Mouse (Mus musculus): ENCODE measurements around the gene Appl2. TPM values are rescaled to one million over a fixed set of nuclear protein-coding genes. Genes with fewer than 3 reads are reported as not detected.
"Not testable (repeated sequence)": the region's sequence is repeated elsewhere in the genome, so short reads cannot be mapped to it uniquely, and the experiment has no call there.

Gene Appl2
- polyA plus RNA-seq (2015; fragmentation: Nextera tagmentation; extraction: Ambion mirVana) = 35.4 and 37.8 TPM in 2 replicates

DNA sequence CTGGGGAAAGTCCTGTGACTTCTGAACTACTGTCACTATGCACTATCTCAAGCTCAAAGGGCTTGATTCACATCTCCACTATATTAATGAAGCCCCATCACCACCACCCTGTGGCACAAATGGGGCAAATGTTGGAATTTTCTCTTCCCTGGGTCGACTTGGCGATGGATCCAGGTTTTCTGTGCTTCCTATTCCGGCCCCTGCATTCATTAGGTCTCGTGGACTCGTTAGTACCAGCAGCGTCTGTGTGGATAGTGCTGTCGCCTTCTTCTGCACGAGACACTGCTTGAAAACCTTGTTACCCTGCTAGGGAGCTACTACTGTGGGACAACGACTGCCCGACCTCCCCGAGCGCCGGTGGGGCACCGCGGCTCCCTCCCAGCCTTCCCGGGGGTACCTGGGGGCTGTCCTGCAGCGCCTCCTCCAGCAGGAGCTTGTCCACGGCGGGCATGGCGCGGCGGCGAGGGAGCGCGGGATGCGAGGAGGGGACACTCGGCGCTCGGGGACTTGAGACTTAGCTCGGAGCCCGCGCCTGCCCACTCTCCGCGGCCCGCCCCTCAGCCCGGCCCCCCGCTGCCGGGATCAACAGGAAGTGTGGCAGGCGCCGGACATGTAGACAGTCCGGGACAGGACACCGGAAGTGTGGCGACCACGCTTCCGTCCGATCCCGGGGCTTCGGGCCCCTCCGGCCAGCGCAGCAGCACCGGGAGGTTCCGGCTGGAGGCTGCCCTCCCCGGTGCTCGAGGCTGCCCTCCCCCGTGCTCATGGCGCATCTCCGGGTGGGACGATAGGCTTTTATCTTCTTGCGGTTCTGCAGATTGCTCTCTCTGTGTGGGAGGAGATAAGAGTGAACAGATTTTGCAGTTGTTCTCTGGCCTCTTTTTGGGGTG, at the start of gene Appl2:
Gene Appl2, minus strand, starts transcription at position 608 of the 890 bp plus-strand sequence.
- under 1% methylated on average over 58 of the region's 59 CpGs for whole genome bisulfite sequencing
- H3K27ac ChIP-seq (replicated peaks) = peak within 1 kb of the TSS; percentile 79
- peak within 1 kb of the TSS; percentile 91 for H3K4me3 ChIP-seq
- no peaks in the 10 kb centered on the region for H3K27me3 ChIP-seq
- H3K9me3 ChIP-seq = no peaks in the 10 kb centered on the region
- H3K36me3 ChIP-seq = no peaks in the 10 kb centered on the region
- H3K9ac ChIP-seq (replicated peaks) = peak within 1 kb of the TSS; percentile 74
- peak within 1 kb of the TSS; percentile 89 for H3K4me2 ChIP-seq (replicated peaks)
- H3K4me1 ChIP-seq = peaks cover 23% of the 10 kb centered on the region
- ATAC-seq (replicated peaks) = peak; percentile 95

DNA sequence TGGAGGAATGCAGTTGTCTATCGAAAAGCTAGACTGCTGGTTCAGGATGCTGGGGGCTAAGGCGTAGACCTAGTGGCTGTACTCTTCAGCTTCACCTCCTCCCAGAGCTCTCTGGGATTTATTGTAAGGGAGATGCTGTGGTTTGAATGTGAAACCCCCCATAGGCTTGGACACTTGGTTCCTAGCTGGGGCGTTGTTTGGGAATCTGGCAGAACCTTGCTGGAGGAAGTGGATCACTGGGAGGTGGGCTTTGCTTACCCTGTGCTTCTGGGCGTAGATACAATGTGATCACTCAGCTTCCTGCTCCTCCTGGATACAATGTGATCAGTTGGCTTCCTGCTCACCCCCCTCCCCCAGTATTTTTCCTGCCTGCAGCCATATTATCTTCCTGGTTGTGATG, 47.7 kb upstream of the Appl2 start:
- Histone ChIP-seq H3K27me3 (no peaks in the 10 kb centered on the region), H3K4me2 (replicated peaks) (no peak overlapping the region), H3K4me1 (no peaks in the 10 kb centered on the region), H3K9me3 (no peaks in the 10 kb centered on the region), H3K27ac (replicated peaks) (no peak overlapping the region), H3K4me3 (no peak overlapping the region), H3K9ac (replicated peaks) (no peak overlapping the region), H3K36me3 (no peaks in the 10 kb centered on the region)
- ATAC-seq (replicated peaks) = no peak
- 87% methylated on average over 4 of the region's 4 CpGs for WGBS

DNA sequence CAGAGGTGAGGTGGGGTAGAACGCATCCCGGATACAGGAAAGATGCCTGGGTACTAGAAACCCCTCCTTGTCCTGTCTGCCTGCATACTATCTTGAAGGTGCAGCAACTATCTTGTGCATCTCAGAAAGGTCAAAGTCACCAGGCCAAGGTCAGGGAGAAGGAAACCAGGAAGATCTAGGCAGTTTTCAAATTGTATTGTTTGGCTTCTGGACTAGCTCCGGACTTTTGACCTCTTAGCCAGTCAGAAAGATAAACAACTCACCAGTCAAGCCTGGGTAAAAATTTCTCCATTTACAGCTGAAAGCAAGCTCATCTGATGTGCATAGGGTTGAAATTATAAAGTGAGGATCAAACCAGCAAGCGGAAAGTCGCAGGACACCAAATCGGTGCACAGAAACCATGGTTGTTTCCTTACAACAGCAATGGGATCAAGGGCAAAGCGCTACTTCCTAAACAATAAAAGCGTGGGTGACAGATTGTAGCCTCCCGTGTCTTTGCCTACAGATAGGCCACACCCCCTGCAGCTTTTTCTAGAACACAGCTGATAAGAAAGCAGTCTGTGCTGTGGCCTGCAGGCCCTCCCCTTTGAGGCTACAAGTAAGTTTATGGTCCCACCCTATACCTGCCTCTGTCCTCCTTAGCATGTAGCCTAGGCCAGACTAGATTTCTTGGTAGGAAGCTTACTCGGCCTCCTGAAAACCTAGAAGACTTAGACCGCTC, 43.8 kb upstream of the Appl2 start:
- Histone ChIP-seq H3K27me3 (no peaks in the 10 kb centered on the region), H3K27ac (replicated peaks) (no peak overlapping the region), H3K9me3 (no peaks in the 10 kb centered on the region), H3K4me3 (no peak overlapping the region), H3K4me2 (replicated peaks) (no peak overlapping the region), H3K4me1 (no peaks in the 10 kb centered on the region), H3K36me3 (no peaks in the 10 kb centered on the region), H3K9ac (replicated peaks) (no peak overlapping the region)
- 89% methylated on average over 11 of the region's 11 CpGs for WGBS
- ATAC-seq (replicated peaks) = no peak

GRCm38 (mm10) chr10:83688215-83688614, 39.7 kb upstream of the Appl2 start:
- 91% methylated on average over 2 of the region's 2 CpGs for WGBS
- Histone ChIP-seq H3K36me3 (no peaks in the 10 kb centered on the region), H3K9me3 (no peaks in the 10 kb centered on the region), H3K4me1 (no peaks in the 10 kb centered on the region), H3K4me2 (replicated peaks) (no peak overlapping the region), H3K27ac (replicated peaks) (no peak overlapping the region), H3K4me3 (no peak overlapping the region), H3K9ac (replicated peaks) (no peak overlapping the region), H3K27me3 (no peaks in the 10 kb centered on the region)
- ATAC-seq (replicated peaks) = no peak

DNA sequence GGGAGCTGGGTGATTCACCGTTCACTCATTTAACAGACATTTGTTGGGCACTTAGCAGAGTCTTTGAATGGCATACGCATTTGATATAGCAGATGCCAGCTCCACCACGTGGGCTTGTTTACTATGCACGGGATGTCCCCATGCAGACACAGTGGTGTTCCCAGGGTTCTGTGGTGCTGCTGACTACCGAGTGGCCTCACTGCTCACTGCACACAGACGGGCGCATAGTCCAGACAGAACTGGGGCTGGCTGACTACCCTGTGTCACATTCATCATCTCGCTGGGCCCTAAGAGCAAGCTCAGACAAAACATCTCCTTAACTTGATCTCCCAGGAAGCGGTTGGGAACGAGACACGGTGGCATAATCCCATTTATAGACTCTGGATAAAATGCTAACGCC, 32.8 kb upstream of the Appl2 start:
- Histone ChIP-seq H3K4me1 (no peaks in the 10 kb centered on the region), H3K4me3 (no peak overlapping the region), H3K27me3 (no peaks in the 10 kb centered on the region), H3K4me2 (replicated peaks) (no peak overlapping the region), H3K9ac (replicated peaks) (no peak overlapping the region), H3K27ac (replicated peaks) (no peak overlapping the region), H3K9me3 (no peaks in the 10 kb centered on the region), H3K36me3 (no peaks in the 10 kb centered on the region)
- no peak for ATAC-seq (replicated peaks)
- WGBS = 88% methylated on average over 12 of the region's 12 CpGs

GRCm38 (mm10) chr10:83666556-83666955, 18.0 kb upstream of the Appl2 start:
- 87% methylated on average over 4 of the region's 4 CpGs for WGBS
- H3K4me1 ChIP-seq = no peaks in the 10 kb centered on the region
- no peaks in the 10 kb centered on the region for H3K36me3 ChIP-seq
- H3K27ac ChIP-seq (replicated peaks) = no peak overlapping the region
- H3K4me3 ChIP-seq = no peak overlapping the region
- no peaks in the 10 kb centered on the region for H3K9me3 ChIP-seq
- no peak for ATAC-seq (replicated peaks)
- no peak overlapping the region for H3K9ac ChIP-seq (replicated peaks)
- H3K27me3 ChIP-seq = no peaks in the 10 kb centered on the region
- no peak overlapping the region for H3K4me2 ChIP-seq (replicated peaks)

- no peak overlapping the region for H3K4me3 ChIP-seq
- WGBS = 83% methylated on average over 8 of the region's 8 CpGs
- no peak overlapping the region for H3K27ac ChIP-seq (replicated peaks)
- no peak overlapping the region for H3K9ac ChIP-seq (replicated peaks)
- H3K27me3 ChIP-seq = no peaks in the 10 kb centered on the region
- no peak overlapping the region for H3K4me2 ChIP-seq (replicated peaks)
- no peak for ATAC-seq (replicated peaks)
- no peaks in the 10 kb centered on the region for H3K36me3 ChIP-seq
- H3K4me1 ChIP-seq = no peaks in the 10 kb centered on the region
- no peaks in the 10 kb centered on the region for H3K9me3 ChIP-seq
These were observed 13.4 kb upstream of the Appl2 start for GRCm38 (mm10) chr10:83661925-83662324.

- H3K36me3 ChIP-seq = no peaks in the 10 kb centered on the region
- H3K9ac ChIP-seq (replicated peaks) = no peak overlapping the region
- 80% methylated on average over 4 of the region's 4 CpGs for WGBS
- H3K9me3 ChIP-seq = no peaks in the 10 kb centered on the region
- no peaks in the 10 kb centered on the region for H3K4me1 ChIP-seq
- ATAC-seq (replicated peaks) = no peak
- H3K27me3 ChIP-seq = no peaks in the 10 kb centered on the region
- no peak overlapping the region for H3K27ac ChIP-seq (replicated peaks)
- H3K4me2 ChIP-seq (replicated peaks) = no peak overlapping the region
- H3K4me3 ChIP-seq = no peak overlapping the region
These were observed 12.1 kb upstream of the Appl2 start for GRCm38 (mm10) chr10:83660605-83661004.

DNA sequence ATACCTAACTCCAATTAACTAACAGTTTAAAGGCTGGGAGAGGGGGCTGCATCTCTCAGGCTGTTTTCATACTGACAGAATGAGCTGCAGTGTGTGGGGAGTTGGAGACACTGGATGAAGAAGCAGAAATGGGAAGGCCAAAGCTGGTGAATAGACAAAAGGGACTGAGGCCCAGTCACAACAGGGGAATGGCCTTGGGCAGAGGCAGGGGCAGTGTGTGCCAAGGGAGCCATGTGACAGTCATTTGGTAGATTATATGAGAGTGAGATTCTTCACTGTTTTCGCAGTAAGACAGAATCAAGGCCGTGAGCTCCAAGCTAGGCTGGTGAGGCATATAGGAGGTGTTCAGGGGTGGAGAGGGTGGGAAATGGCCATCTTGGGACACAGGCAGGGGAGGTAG, 6.1 kb upstream of the Appl2 start:
- Histone ChIP-seq H3K9ac (replicated peaks) (no peak overlapping the region), H3K27ac (replicated peaks) (no peak overlapping the region), H3K36me3 (no peaks in the 10 kb centered on the region), H3K4me2 (replicated peaks) (no peak overlapping the region), H3K4me3 (no peak overlapping the region), H3K27me3 (no peaks in the 10 kb centered on the region), H3K9me3 (no peaks in the 10 kb centered on the region), H3K4me1 (no peaks in the 10 kb centered on the region)
- 85% methylated on average over 2 of the region's 2 CpGs for WGBS
- no peak for ATAC-seq (replicated peaks)

DNA sequence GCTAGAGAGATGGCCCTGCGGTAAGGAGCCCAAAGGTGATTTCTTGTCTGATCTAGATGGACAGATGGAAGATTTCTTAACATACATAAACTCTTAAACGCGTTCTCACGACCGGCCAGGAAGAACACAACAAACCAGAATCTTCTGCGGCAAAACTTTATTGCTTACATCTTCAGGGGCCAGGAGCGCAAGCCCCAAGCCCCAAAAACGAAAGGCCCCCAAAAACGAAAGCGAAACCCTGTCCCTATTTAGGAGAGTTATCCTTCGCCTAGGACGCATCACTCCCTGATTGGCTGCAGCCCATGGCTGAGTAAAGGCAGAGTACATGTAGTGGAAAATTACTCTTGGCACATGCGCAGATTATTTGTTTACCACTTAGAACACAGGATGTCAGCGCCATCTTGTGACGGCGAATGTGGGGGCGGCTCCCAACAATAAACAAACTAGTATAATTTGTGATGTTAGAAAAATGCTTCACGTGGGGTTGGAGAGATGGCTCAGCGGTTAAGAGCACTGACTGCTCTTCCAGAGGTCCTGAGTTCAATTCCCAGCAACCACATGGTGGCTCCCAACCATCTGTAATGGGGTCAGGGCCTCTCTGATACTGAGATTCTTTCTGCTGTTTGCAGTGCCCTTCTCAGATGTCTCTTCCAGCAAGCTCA, 3.8 kb upstream of the Appl2 start:
- not testable (repeated sequence) for H3K27me3 ChIP-seq; H3K4me2 ChIP-seq (replicated peaks); H3K27ac ChIP-seq (replicated peaks); H3K36me3 ChIP-seq; H3K9ac ChIP-seq (replicated peaks); ATAC-seq (replicated peaks); H3K4me3 ChIP-seq; H3K9me3 ChIP-seq
- WGBS = 88% methylated on average over 19 of the region's 19 CpGs
- peaks cover 12% of the 10 kb centered on the region for H3K4me1 ChIP-seq

GRCm38 (mm10) chr10:83649037-83649436, 499 bp upstream of the Appl2 start:
- no peaks in the 10 kb centered on the region for H3K36me3 ChIP-seq
- no peaks in the 10 kb centered on the region for H3K9me3 ChIP-seq
- peak overlapping the region; percentile 74 for H3K9ac ChIP-seq (replicated peaks)
- peaks cover 23% of the 10 kb centered on the region for H3K4me1 ChIP-seq
- peak overlapping the region; percentile 79; the same call in 1 of the 2 replicates for H3K27ac ChIP-seq (replicated peaks)
- peak overlapping the region; percentile 89 for H3K4me2 ChIP-seq (replicated peaks)
- WGBS = 34% methylated on average over 6 of the region's 6 CpGs
- peak; percentile 14 for ATAC-seq (replicated peaks)
- H3K27me3 ChIP-seq = no peaks in the 10 kb centered on the region
- H3K4me3 ChIP-seq = peak overlapping the region; percentile 91

DNA sequence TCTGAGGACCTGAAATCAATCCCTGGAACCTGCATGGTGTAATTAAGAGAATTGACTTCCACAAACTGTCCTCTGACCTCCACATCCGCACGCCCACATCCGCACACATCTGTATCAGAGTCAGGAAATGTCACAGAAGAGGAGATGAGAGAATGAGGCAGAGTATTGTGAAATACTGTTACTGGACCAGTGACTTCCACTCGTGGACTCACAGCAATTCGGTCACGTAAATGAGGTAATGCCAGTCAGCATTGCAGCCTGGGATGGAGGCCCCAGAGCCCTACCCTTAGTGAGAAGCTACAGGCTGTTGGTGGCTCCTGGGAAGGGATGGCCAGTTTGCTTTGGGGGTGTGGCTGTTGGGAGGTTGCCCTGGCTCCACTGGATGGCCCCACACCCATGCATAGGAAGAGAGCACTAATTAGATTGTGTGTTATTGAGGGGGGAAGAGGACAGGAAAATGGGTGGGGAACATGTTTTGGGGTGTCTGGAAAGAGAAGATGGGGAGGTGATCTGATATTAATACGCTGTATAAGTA, 2.1 kb downstream of the Appl2 start:
- ATAC-seq (replicated peaks) = no peak
- no peak overlapping the region; the same call in 1 of the 2 replicates for H3K9ac ChIP-seq (replicated peaks)
- no peak overlapping the region for H3K4me2 ChIP-seq (replicated peaks)

More for the DNA sequence above, 2.1 kb downstream of the Appl2 start:
- Histone ChIP-seq H3K4me3 (no peak overlapping the region), H3K4me1 (peaks cover 30% of the 10 kb centered on the region), H3K36me3 (no peaks in the 10 kb centered on the region), H3K27ac (replicated peaks) (no peak overlapping the region), H3K27me3 (no peaks in the 10 kb centered on the region), H3K9me3 (no peaks in the 10 kb centered on the region)
- 91% methylated on average over 7 of the region's 7 CpGs for WGBS
